Mouse (Mus musculus) activated CD4-positive, CD25-positive, alpha-beta regulatory T cell, adult 9 weeks (primary cell): Measurements from ENCODE around the gene Calhm6. TPM values are rescaled to one million over a fixed set of nuclear protein-coding genes. Genes with fewer than 3 reads are reported as not detected.

Experiments used
- polyA plus RNA-seq: library from polyadenylated mRNA; unstranded; fragments of 100-300 nt; shearing (Covaris generic); gene quantifications from one replicate; pipeline ENCODE4 v1.2.1, GENCODE M21; 2017

Calhm6 gene
- 24.7 TPM for polyA plus RNA-seq

DNA sequence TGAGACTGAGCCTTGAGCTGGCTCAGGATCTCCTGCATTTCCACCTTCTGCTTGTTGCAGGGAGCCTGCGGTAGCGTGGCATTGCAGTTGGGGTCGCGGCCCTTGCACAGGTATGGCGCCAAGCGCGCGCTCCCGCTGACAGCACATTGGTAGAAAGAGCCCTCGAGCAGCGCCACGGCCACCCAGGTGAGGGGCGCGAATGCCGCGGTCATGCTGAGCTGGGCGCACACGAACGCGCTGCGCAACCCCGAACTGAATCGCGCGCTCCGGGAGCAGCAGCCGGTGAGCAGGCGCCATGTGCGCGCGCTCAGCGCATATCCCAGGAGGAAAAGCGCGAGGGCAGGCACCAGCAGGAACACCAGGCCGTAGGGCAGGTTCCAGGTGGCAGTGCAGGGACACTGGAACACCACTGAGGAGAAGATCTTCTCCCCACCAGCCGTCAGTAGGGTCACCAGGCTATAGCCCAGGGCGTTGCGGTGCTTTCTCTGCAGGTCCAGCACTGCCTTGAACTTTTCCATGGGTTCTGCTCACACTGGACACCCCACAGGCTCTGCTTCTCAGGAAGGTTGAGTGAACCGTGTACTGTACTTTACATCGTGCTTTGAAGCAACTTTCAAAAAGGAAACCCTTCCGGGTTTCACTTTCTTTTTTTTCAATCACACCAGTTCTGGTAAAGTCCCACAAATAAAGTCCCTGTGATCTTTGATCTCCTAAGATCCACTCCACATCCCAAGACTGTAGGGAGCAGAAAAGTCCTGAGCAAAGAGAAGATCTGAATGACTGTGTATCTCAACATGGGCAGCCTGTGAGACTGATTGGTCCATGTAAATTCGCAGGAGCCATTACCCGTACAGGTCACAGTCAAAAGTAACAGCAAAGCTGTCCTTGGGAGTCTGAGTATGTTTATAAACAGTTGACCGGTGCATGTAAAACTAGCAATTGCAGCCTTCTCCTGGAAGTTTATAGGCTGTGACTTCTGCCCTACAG, at the start of gene Calhm6:
Calhm6 (minus strand) TSS at position 593 of the 987 bp plus-strand sequence.

DNA sequence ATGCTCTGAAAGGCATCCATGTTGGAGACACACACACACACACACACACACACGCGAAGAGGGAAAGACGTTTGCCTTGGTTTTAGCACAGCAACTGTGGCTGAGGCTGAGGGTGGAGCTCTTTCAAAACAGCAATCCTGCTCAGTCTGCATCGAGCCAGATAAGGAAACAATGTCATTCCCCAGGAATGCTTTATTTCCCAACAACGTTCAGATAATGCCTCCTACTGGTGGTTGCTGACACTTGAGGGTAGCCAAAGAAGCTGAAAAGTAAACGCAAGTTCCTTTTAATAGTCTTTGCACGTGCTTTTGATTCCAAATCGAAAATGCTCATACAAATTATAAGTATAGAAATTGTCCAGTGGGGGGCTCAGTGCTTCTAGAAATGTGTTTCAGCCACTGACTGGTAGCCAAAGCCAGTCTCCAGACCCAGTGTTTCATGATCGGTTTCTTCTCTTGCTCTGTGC, 31.3 kb downstream of the Calhm6 start, which contains the start of gene Calhm5:
Calhm5 (minus strand) TSS at position 102 of the 466 bp plus-strand sequence.

Other genes with a start within 250 kb of the Calhm6 start
- gene Rsph4a, start 222.9 kb downstream of the Calhm6 start, polyA plus RNA-seq = not detected
- gene Zup1, start 176.7 kb downstream of the Calhm6 start, polyA plus RNA-seq = 66.5 TPM
- gene Rwdd1, start 108.4 kb downstream of the Calhm6 start, polyA plus RNA-seq = 79.6 TPM
- not detected for gene Trappc3l, start 90.4 kb downstream of the Calhm6 start, polyA plus RNA-seq
- gene Calhm4, start 83.7 kb downstream of the Calhm6 start, polyA plus RNA-seq = 0.07 TPM
- gene Calhm5, start 31.5 kb downstream of the Calhm6 start, polyA plus RNA-seq = not detected
- 4.0 TPM for gene Dse, start 79.7 kb upstream of the Calhm6 start, polyA plus RNA-seq
- gene Tspyl1, start 154.2 kb upstream of the Calhm6 start, polyA plus RNA-seq = 77.9 TPM
- 13.3 TPM for gene Tspyl4, start 169.5 kb upstream of the Calhm6 start, polyA plus RNA-seq